Mouse (Mus musculus) limb, embryonic 14.5 days (tissue): ENCODE results near the gene Olfr1111. TPM values are rescaled to one million over a fixed set of nuclear protein-coding genes. Genes with fewer than 3 reads are reported as not detected.
"Not testable (repeated sequence)": the region's sequence is repeated elsewhere in the genome, so short reads cannot be mapped to it uniquely, and the experiment has no call there.

Experiments
- ATAC-seq: fragments of 200-750 bp; cut with Nextera tagmentation; 2 replicates; pipeline ENCODE4 v1.8.0; 2017; ENCODE audit warnings: low read depth, moderate number of reproducible peaks, moderate TSS enrichment; ENCODE audit not compliant: low FRiP score
- DNase-seq: peaks from one replicate; pipeline ENCODE4 v3.0.0-alpha.2; 2015; ENCODE audit warnings: low spot score
- H3K27ac ChIP-seq: fragments of 300-500 bp; sonication (generic); replicated peaks from 2 replicates; pipeline ENCODE4 v1.5.1; 2014; ENCODE audit warnings: low read depth, mild to moderate bottlenecking, low read length, moderate library complexity, mixed read lengths
- H3K27me3 ChIP-seq: fragments of 300-500 bp; sonication (generic); 2 replicates; pipeline ENCODE4 v1.6.1; 2014; ENCODE audit warnings: low read length, mixed read lengths; ENCODE audit not compliant: control insufficient read depth, insufficient read depth
- H3K36me3 ChIP-seq: fragments of 300-500 bp; sonication (generic); 2 replicates; pipeline ENCODE4 v1.6.1; 2014; ENCODE audit warnings: mild to moderate bottlenecking, low read length, moderate library complexity, mixed read lengths; ENCODE audit not compliant: control insufficient read depth, insufficient read depth
- H3K4me1 ChIP-seq: fragments of 300-500 bp; sonication (generic); 2 replicates; pipeline ENCODE4 v1.6.1; 2014; ENCODE audit warnings: antibody characterized with exemption, low read length, mixed read lengths; ENCODE audit not compliant: control insufficient read depth, insufficient read depth
- H3K4me2 ChIP-seq: fragments of 300-500 bp; sonication (generic); replicated peaks from 2 replicates; pipeline ENCODE4 v1.6.1; 2014; ENCODE audit warnings: low read depth, mild to moderate bottlenecking, low read length, moderate library complexity; ENCODE audit not compliant: severe bottlenecking
- H3K4me3 ChIP-seq: fragments of 300-500 bp; sonication (generic); replicated peaks from 2 replicates; pipeline ENCODE4 v1.5.1; 2014; ENCODE audit warnings: low read length
- H3K9ac ChIP-seq: fragments of 300-500 bp; sonication (generic); 2 replicates; pipeline ENCODE4 v1.6.1; 2014; ENCODE audit warnings: mild to moderate bottlenecking, low read depth, low read length, moderate library complexity; ENCODE audit not compliant: severe bottlenecking
- H3K9me3 ChIP-seq: fragments of 300-500 bp; sonication (generic); 2 replicates; pipeline ENCODE4 v1.6.1; 2016; ENCODE audit warnings: low read length; ENCODE audit not compliant: control insufficient read depth
- POLR2A ChIP-seq: fragments of 200-500 bp; IDR thresholded peaks from 2 replicates; pipeline ENCODE4 v1.8.0; 2012; ENCODE audit warnings: inconsistent platforms, mild to moderate bottlenecking, moderate library complexity, borderline replicate concordance; ENCODE audit not compliant: insufficient read depth, insufficient read length; ENCODE audit errors: extremely low read depth
- WGBS: fragments of 180-500 bp; shearing (Covaris S2); extraction: QIAGEN DNeasy Blood & Tissue Kit; methylation state at CpG from one replicate; pipeline ENCODE4 v1.1.7; 2014; 5-methylcytosine and 5-hydroxymethylcytosine counted together
- polyA plus RNA-seq, 2 experiments: library from polyadenylated mRNA; depleted of rRNA in 1 of 2; stranded (reverse) in 1 of 2; unstranded in 1 of 2; fragments of >200 nt; fragmentation: Nextera tagmentation in 1 of 2; extraction: Ambion mirVana in 1 of 2; gene quantifications; 2 replicates each; pipeline versions ENCODE4 v1.2.1 to v1.2.3; 2012 to 2014

Gene Olfr1111
- not detected in 2 replicates for polyA plus RNA-seq (2012; rRNA removed)
- not detected in 2 replicates for polyA plus RNA-seq (2014; fragmentation: Nextera tagmentation; extraction: Ambion mirVana)

DNA sequence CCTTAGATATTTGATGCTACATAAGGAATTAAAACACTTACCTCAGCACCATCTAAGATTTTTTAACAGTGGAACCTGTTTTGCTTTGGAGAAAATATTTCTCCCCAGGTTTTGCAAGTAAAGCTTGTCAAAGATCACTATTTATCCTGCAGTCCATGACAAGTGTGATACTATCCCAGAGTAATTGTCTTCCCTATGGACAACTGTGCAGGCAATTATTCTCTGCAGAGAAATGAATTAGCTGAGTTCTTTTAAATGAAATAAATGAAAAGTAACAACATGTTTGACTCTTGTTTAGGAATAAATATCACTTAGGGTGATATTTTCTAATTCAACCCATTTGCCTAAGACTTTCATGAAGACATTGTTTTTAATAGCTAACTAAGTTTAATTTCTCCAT lies at the start of gene Olfr1111:
Gene Olfr1111, minus strand, starts transcription at position 101 of the 400 bp plus-strand sequence.
- no peaks in the 10 kb centered on the region for H3K36me3 ChIP-seq
- no peak within 1 kb of the TSS for H3K27ac ChIP-seq
- DNase-seq (no peak), ATAC-seq (no peak)
- H3K4me1 ChIP-seq = no peaks in the 10 kb centered on the region
- no peaks in the 10 kb centered on the region for H3K27me3 ChIP-seq
- no peak for TF ChIP-seq POLR2A
- H3K4me2 ChIP-seq = no peak within 1 kb of the TSS
- no peaks in the 10 kb centered on the region for H3K9me3 ChIP-seq
- no peak within 1 kb of the TSS for H3K9ac ChIP-seq
- H3K4me3 ChIP-seq = no peak within 1 kb of the TSS

DNA sequence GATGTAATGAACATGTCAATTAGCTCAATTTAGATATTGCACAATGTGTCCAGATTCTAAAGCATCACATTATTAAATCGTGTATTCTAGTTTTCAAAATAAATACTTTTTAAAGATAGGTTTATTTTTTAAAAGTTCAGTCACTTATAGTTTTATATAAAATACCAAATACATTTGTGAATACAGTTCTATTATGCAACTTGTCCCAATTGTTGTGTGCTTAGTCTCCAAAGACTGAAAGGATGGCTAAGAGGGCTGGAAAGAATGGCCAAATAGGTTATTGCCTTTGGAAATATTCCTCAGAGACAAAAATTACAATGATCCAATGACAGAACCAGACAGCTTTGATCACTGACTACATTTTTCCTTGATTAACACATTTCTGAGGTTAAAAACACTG lies 35.1 kb upstream of the Olfr1111 start, which contains the start of gene Olfr1112:
Gene Olfr1112, plus strand, starts transcription at position 301 of the 400 bp plus-strand sequence.
- Histone ChIP-seq H3K36me3 (no peaks in the 10 kb centered on the region), H3K4me2 (no peak within 1 kb of the TSS), H3K4me1 (no peaks in the 10 kb centered on the region), H3K9me3 (no peaks in the 10 kb centered on the region), H3K9ac (no peak within 1 kb of the TSS), H3K4me3 (no peak within 1 kb of the TSS), H3K27ac (no peak within 1 kb of the TSS), H3K27me3 (no peaks in the 10 kb centered on the region)
- WGBS = 78% methylated on average over 1 of the region's 1 CpGs
- TF ChIP-seq POLR2A = no peak
- no peak for DNase-seq
- no peak for ATAC-seq

DNA sequence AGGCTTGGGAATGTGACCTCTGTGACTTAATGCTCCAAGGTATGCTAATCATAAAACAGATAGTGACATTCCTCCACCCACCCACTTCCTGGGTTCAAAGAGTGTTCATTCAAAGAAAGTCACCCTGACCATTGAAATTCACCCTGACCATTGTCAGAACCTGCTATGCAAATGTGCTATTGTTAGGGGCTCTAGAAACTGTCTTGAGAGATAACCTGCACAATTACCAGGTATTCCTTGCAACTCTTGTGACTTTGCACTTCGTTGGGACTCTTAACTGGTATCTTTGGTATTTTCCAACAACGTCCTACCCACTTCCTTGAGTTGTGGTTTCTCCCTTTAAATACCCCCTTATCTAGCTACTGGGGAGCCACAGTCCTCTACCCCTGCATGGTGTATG lies 15.3 kb upstream of the Olfr1111 start:
- H3K4me2 ChIP-seq, H3K36me3 ChIP-seq, H3K9ac ChIP-seq, H3K27ac ChIP-seq, H3K4me1 ChIP-seq, H3K4me3 ChIP-seq, DNase-seq, H3K27me3 ChIP-seq, H3K9me3 ChIP-seq, ATAC-seq: not testable (repeated sequence)
- WGBS = 76% methylated on average over 2 of the region's 2 CpGs

DNA sequence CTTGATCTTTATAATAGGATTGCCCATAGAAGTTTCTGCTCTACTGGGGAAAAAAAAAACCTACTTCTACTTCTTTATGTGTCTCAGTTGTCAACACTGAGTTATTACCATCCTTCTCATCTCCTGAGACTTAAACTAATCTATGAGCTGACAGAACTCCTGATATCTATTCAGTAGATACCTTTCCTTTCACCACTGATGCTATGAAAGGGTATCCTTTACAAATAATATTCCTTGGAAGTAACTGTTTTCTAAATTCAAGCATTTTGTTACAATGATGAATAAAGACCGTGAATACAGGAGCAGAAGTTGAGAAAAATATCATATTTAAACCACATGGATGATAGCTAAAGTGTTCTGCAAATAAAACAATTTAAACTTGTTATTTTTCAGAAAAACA lies 12.2 kb downstream of the Olfr1111 start, which contains the start of gene Olfr1110:
Gene Olfr1110, minus strand, starts transcription at position 101 of the 400 bp plus-strand sequence.
- ATAC-seq = no peak

DNA sequence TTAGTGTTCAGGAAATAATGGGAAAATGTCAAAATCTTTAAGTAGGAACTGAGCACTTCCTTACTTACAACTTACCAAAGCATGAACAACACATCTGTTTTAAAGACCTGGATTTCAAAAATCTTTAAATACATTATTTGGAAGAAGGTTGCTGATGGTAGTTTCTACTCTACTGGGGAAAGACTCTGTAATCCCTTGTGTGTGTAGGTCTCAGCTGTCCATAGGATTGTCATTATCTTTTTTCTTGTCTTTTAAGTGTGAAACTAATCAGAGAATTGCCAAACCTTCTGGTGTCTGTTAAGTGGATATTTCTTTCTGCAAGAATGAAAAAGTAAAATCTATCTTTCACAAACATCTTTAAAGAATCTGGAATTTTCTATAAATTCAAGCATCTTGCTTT lies 38.0 kb downstream of the Olfr1111 start, which contains the start of gene Olfr259:
Gene Olfr259, minus strand, starts transcription at position 101 of the 400 bp plus-strand sequence.
- Histone ChIP-seq H3K4me2 (no peak within 1 kb of the TSS), H3K36me3 (no peaks in the 10 kb centered on the region), H3K4me1 (no peaks in the 10 kb centered on the region), H3K9me3 (no peaks in the 10 kb centered on the region), H3K4me3 (no peak within 1 kb of the TSS), H3K27me3 (no peaks in the 10 kb centered on the region), H3K9ac (no peak within 1 kb of the TSS), H3K27ac (no peak within 1 kb of the TSS)
- TF ChIP-seq POLR2A = no peak
- ATAC-seq (no peak), DNase-seq (no peak)

More for the DNA sequence above, 12.2 kb downstream of the Olfr1111 start, which contains the start of gene Olfr1110:
- no peak within 1 kb of the TSS for H3K4me3 ChIP-seq
- no peak within 1 kb of the TSS for H3K27ac ChIP-seq
- H3K4me2 ChIP-seq = no peak within 1 kb of the TSS
- 77% methylated on average over 1 of the region's 1 CpGs for WGBS
- H3K9me3 ChIP-seq = no peaks in the 10 kb centered on the region
- no peak for TF ChIP-seq POLR2A
- DNase-seq = no peak
- no peaks in the 10 kb centered on the region for H3K36me3 ChIP-seq
- no peak within 1 kb of the TSS for H3K9ac ChIP-seq
- no peaks in the 10 kb centered on the region for H3K4me1 ChIP-seq
- no peaks in the 10 kb centered on the region for H3K27me3 ChIP-seq

Other genes starting within 250 kb of the Olfr1111 start
- gene Olfr1098, start 228.1 kb downstream of the Olfr1111 start, polyA plus RNA-seq (2012; rRNA removed) = not detected in 2 replicates
- not detected in 2 replicates for gene Olfr1098, start 228.1 kb downstream of the Olfr1111 start, polyA plus RNA-seq (2014; fragmentation: Nextera tagmentation; extraction: Ambion mirVana)
- gene Olfr1099, start 191.9 kb downstream of the Olfr1111 start, polyA plus RNA-seq (2012; rRNA removed) = not detected in 2 replicates
- not detected in 2 replicates for gene Olfr1099, start 191.9 kb downstream of the Olfr1111 start, polyA plus RNA-seq (2014; fragmentation: Nextera tagmentation; extraction: Ambion mirVana)
- gene Olfr1100, start 172.7 kb downstream of the Olfr1111 start, polyA plus RNA-seq (2012; rRNA removed) = not detected in 2 replicates
- gene Olfr1100, start 172.7 kb downstream of the Olfr1111 start, polyA plus RNA-seq (2014; fragmentation: Nextera tagmentation; extraction: Ambion mirVana) = not detected in 2 replicates
- gene Olfr1101, start 161.4 kb downstream of the Olfr1111 start, polyA plus RNA-seq (2012; rRNA removed) = not detected in 2 replicates
- not detected in 2 replicates for gene Olfr1101, start 161.4 kb downstream of the Olfr1111 start, polyA plus RNA-seq (2014; fragmentation: Nextera tagmentation; extraction: Ambion mirVana)
- gene Olfr1102, start 154.2 kb downstream of the Olfr1111 start, polyA plus RNA-seq (2012; rRNA removed) = not detected in 2 replicates
- not detected in 2 replicates for gene Olfr1102, start 154.2 kb downstream of the Olfr1111 start, polyA plus RNA-seq (2014; fragmentation: Nextera tagmentation; extraction: Ambion mirVana)
- not detected in 2 replicates for gene Olfr1104, start 125.5 kb downstream of the Olfr1111 start, polyA plus RNA-seq (2012; rRNA removed)
- gene Olfr1104, start 125.5 kb downstream of the Olfr1111 start, polyA plus RNA-seq (2014; fragmentation: Nextera tagmentation; extraction: Ambion mirVana) = not detected in 2 replicates
- not detected in 2 replicates for gene Olfr1105, start 116.1 kb downstream of the Olfr1111 start, polyA plus RNA-seq (2012; rRNA removed)
- gene Olfr1105, start 116.1 kb downstream of the Olfr1111 start, polyA plus RNA-seq (2014; fragmentation: Nextera tagmentation; extraction: Ambion mirVana) = not detected in 2 replicates
- gene Olfr1106, start 100.4 kb downstream of the Olfr1111 start, polyA plus RNA-seq (2012; rRNA removed) = not detected in 2 replicates
- not detected in 2 replicates for gene Olfr1106, start 100.4 kb downstream of the Olfr1111 start, polyA plus RNA-seq (2014; fragmentation: Nextera tagmentation; extraction: Ambion mirVana)
- gene Olfr1107, start 76.8 kb downstream of the Olfr1111 start, polyA plus RNA-seq (2012; rRNA removed) = not detected in 2 replicates
- gene Olfr1107, start 76.8 kb downstream of the Olfr1111 start, polyA plus RNA-seq (2014; fragmentation: Nextera tagmentation; extraction: Ambion mirVana) = not detected in 2 replicates
- gene Olfr1109, start 56.6 kb downstream of the Olfr1111 start, polyA plus RNA-seq (2012; rRNA removed) = not detected in 2 replicates
- gene Olfr1109, start 56.6 kb downstream of the Olfr1111 start, polyA plus RNA-seq (2014; fragmentation: Nextera tagmentation; extraction: Ambion mirVana) = not detected in 2 replicates
- gene Olfr259, start 38.1 kb downstream of the Olfr1111 start, polyA plus RNA-seq (2012; rRNA removed) = not detected in 2 replicates
- not detected in 2 replicates for gene Olfr259, start 38.1 kb downstream of the Olfr1111 start, polyA plus RNA-seq (2014; fragmentation: Nextera tagmentation; extraction: Ambion mirVana)
- gene Olfr1110, start 12.3 kb downstream of the Olfr1111 start, polyA plus RNA-seq (2012; rRNA removed) = not detected in 2 replicates
- not detected in 2 replicates for gene Olfr1110, start 12.3 kb downstream of the Olfr1111 start, polyA plus RNA-seq (2014; fragmentation: Nextera tagmentation; extraction: Ambion mirVana)
- gene Olfr1112, start 35.2 kb upstream of the Olfr1111 start, polyA plus RNA-seq (2012; rRNA removed) = not detected in 2 replicates
- not detected in 2 replicates for gene Olfr1112, start 35.2 kb upstream of the Olfr1111 start, polyA plus RNA-seq (2014; fragmentation: Nextera tagmentation; extraction: Ambion mirVana)
- gene Olfr1113, start 56.3 kb upstream of the Olfr1111 start, polyA plus RNA-seq (2012; rRNA removed) = not detected in 2 replicates
- gene Olfr1113, start 56.3 kb upstream of the Olfr1111 start, polyA plus RNA-seq (2014; fragmentation: Nextera tagmentation; extraction: Ambion mirVana) = not detected in 2 replicates
- gene Olfr1115, start 95.4 kb upstream of the Olfr1111 start, polyA plus RNA-seq (2012; rRNA removed) = not detected in 2 replicates
- not detected in 2 replicates for gene Olfr1115, start 95.4 kb upstream of the Olfr1111 start, polyA plus RNA-seq (2014; fragmentation: Nextera tagmentation; extraction: Ambion mirVana)
- gene Olfr1116, start 114.9 kb upstream of the Olfr1111 start, polyA plus RNA-seq (2012; rRNA removed) = not detected in 2 replicates
- gene Olfr1116, start 114.9 kb upstream of the Olfr1111 start, polyA plus RNA-seq (2014; fragmentation: Nextera tagmentation; extraction: Ambion mirVana) = not detected in 2 replicates
- not detected in 2 replicates for gene Olfr1118, start 155.0 kb upstream of the Olfr1111 start, polyA plus RNA-seq (2012; rRNA removed)
- not detected in 2 replicates for gene Olfr1118, start 155.0 kb upstream of the Olfr1111 start, polyA plus RNA-seq (2014; fragmentation: Nextera tagmentation; extraction: Ambion mirVana)
- not detected in 2 replicates for gene Olfr1120, start 202.2 kb upstream of the Olfr1111 start, polyA plus RNA-seq (2012; rRNA removed)
- not detected in 2 replicates for gene Olfr1120, start 202.2 kb upstream of the Olfr1111 start, polyA plus RNA-seq (2014; fragmentation: Nextera tagmentation; extraction: Ambion mirVana)
- gene Olfr1121, start 217.3 kb upstream of the Olfr1111 start, polyA plus RNA-seq (2012; rRNA removed) = not detected in 2 replicates
- gene Olfr1121, start 217.3 kb upstream of the Olfr1111 start, polyA plus RNA-seq (2014; fragmentation: Nextera tagmentation; extraction: Ambion mirVana) = not detected in 2 replicates
- gene Olfr1122, start 233.2 kb upstream of the Olfr1111 start, polyA plus RNA-seq (2012; rRNA removed) = not detected in 2 replicates
- not detected in 2 replicates for gene Olfr1122, start 233.2 kb upstream of the Olfr1111 start, polyA plus RNA-seq (2014; fragmentation: Nextera tagmentation; extraction: Ambion mirVana)